19 mouse cellular contexts compared by ENCODE assay signal in the genomic region with DNA sequence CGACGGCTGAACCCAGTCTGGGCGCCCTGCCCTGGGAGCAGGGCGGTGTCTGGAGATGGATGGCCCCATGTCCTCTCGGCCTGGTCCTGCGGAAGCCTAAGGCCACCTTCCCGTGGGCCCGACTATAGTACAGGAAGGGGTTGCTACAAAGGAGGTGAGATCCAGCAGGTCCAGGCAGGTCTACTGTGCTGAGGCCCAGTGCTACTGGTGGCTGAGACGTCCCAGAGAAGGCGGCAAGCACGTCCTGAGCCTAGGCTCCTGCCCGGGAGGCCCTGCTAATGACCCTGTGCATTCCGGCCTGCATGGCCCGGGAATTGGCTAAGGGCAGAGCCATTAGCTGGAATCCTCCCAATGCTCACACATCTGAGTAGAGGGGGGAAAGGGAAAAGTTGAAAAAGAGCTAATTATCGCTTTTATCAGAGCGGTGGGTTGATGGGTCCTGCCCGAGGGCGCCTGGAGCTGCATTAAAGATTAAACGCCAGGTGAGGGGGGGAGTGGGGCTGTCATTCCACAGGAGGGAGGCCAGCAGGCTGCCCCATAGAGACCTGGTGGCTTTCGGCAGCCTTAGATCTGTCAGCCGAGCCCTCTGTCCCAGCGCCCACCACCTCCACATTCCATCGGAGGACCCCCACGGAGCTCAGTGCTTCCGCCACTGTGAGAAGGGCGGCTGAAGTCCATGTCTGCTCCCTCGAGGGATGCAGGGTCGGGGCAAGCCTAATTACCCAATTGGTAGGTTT. TPM values are rescaled to one million over a fixed set of nuclear protein-coding genes. Genes with fewer than 3 reads are reported as not detected.
A peak's percentile ranks its signal among the peaks of the same experiment; 100 is the strongest.
DNase-seq lines count a peak whose midpoint lies in the region; ATAC-seq lines count a peak whose summit lies in the region.
"Had no signal": no experiment of that assay in that cellular context is flagged by ENCODE, and none has a peak within 500 bp of the region (broad histone marks: within the 10 kb centered on the region; RNA-seq: fewer than 3 reads in every experiment).

No protein-coding gene starts in this region.

- H3K36me3 ChIP-seq in embryonic facial prominence, embryonic 12.5 days = no peaks in the 10 kb centered on the region
- H3K36me3 ChIP-seq in kidney, embryonic 14.5 days (ENCODE audit: control insufficient read depth, insufficient read depth, low read length) = no peaks in the 10 kb centered on the region
- H3K36me3 ChIP-seq: forebrain, embryonic 10.5 days; G1E; midbrain, embryonic 10.5 days had no signal

- no peak overlapping the region for H3K4me2 ChIP-seq in embryonic facial prominence, embryonic 12.5 days (replicated peaks)
- H3K4me2 ChIP-seq in kidney, embryonic 14.5 days (replicated peaks; ENCODE audit: low read depth, low read length) = no peak overlapping the region; the same call in 1 of the 2 replicates

- H3K9ac ChIP-seq in embryonic facial prominence, embryonic 12.5 days = no peak overlapping the region
- H3K9ac ChIP-seq in kidney, embryonic 14.5 days (ENCODE audit: low read depth, low read length) = no peak overlapping the region
- H3K9ac ChIP-seq: liver, postnatal 0 days had no signal

- H3K27ac ChIP-seq in embryonic facial prominence, embryonic 12.5 days = no peak overlapping the region
- H3K27ac ChIP-seq in kidney, embryonic 14.5 days (ENCODE audit: low read depth, low read length) = peak overlapping the region; percentile 24; the same call in 1 of the 2 replicates
- H3K27ac ChIP-seq: forebrain, embryonic 10.5 days; midbrain, embryonic 10.5 days had no signal

- no peaks in the 10 kb centered on the region for H3K9me3 ChIP-seq in embryonic facial prominence, embryonic 12.5 days
- H3K9me3 ChIP-seq in kidney, embryonic 14.5 days (ENCODE audit: control insufficient read depth, low read length) = no peaks in the 10 kb centered on the region
- H3K9me3 ChIP-seq: forebrain, embryonic 10.5 days; G1E; midbrain, embryonic 10.5 days had no signal

- DNase-seq in adrenal gland, adult 2 months = peak; percentile 16
- DNase-seq in adrenal gland, postnatal 14 days = no peak
- DNase-seq in kidney, postnatal 36 days = peak; percentile 47 to 58
- no peak for DNase-seq in gastrocnemius, adult 18-20 months (ENCODE audit: low spot score)
- no peak for DNase-seq in urinary bladder, postnatal 36 days (ENCODE audit: low spot score in 2 of 2)
- DNase-seq: cerebellum, adult 18-20 months; heart, adult 18-20 months; heart, postnatal 36 days; left cerebral cortex, postnatal 4 days; liver, postnatal 0 days; lung, postnatal 4 days had no signal

- no peak overlapping the region for H3K4me3 ChIP-seq in embryonic facial prominence, embryonic 12.5 days
- no peak overlapping the region for H3K4me3 ChIP-seq in kidney, embryonic 14.5 days (ENCODE audit: low read length)
- H3K4me3 ChIP-seq: forebrain, embryonic 10.5 days; midbrain, embryonic 10.5 days had no signal

- peaks cover 16% of the 10 kb centered on the region; the same call in 1 of the 2 replicates for H3K4me1 ChIP-seq in embryonic facial prominence, embryonic 12.5 days
- 0 out of 2 replicates have a peak, but pooled peaks cover 4% of the 10 kb centered on the region for H3K4me1 ChIP-seq in kidney, embryonic 14.5 days (ENCODE audit: control insufficient read depth, insufficient read depth, low read length)

- 39% methylated on average over 28 of the region's 28 CpGs for WGBS in embryonic facial prominence, embryonic 12.5 days
- 31% methylated on average over 28 of the region's 28 CpGs for WGBS in kidney, embryonic 14.5 days

- H3K27me3 ChIP-seq in embryonic facial prominence, embryonic 12.5 days = 0 out of 2 replicates have a peak, but pooled peaks cover 5% of the 10 kb centered on the region
- no peaks in the 10 kb centered on the region for H3K27me3 ChIP-seq in kidney, embryonic 14.5 days (ENCODE audit: control insufficient read depth, insufficient read depth, low read length)

- ATAC-seq in embryonic facial prominence, embryonic 12.5 days (ENCODE audit: insufficient number of reproducible peaks, insufficient read depth, low FRiP score, low TSS enrichment) = 0 out of 2 replicates have a peak, but pooled peaks have one; percentile 28
- ATAC-seq in kidney, embryonic 14.5 days (ENCODE audit: low FRiP score, low TSS enrichment) = peak; percentile 84
- ATAC-seq in megakaryocyte progenitor cell, adult 5-6 weeks (replicated peaks; ENCODE audit: poor library complexity) = no peak
- ATAC-seq: hindbrain, embryonic 16.5 days; intestine, postnatal 0 days; liver, postnatal 0 days had no signal

RNA-seq across cellular contexts. Expression of a gene that starts 14.3 kb away (rescaled TPM):
- 100 to 1,000 TPM in 1 of 2 experiments, 10 to 100 TPM in 1; 82.7 to 101 TPM for total RNA-seq in adrenal gland, adult 2 months (2021)
- polyA plus RNA-seq in adrenal gland, adult 2 months (2012; rRNA removed) = 56.3 and 76.7 TPM in 2 replicates
- total RNA-seq in adrenal gland, postnatal 14 days (2021) = 72.3 and 74.8 TPM in 2 replicates
- polyA plus RNA-seq in embryonic facial prominence, embryonic 12.5 days (2016; fragmentation: Nextera tagmentation; extraction: Ambion mirVana) = 92.5 and 98.1 TPM in 2 replicates
- polyA plus RNA-seq in kidney, embryonic 14.5 days (2014; fragmentation: Nextera tagmentation; extraction: Ambion mirVana) = 46.7 and 82.7 TPM in 2 replicates
- 10 to 100 TPM; 39.2 to 42.6 TPM for total RNA-seq in gastrocnemius, adult 18-20 months (2021)
- total RNA-seq in megakaryocyte progenitor cell, adult 5-6 weeks (2015) = 42.3 and 48.3 TPM in 2 replicates
- total RNA-seq in megakaryocyte progenitor cell, adult 5-6 weeks (2017) = 42.2 and 44.1 TPM in 2 replicates

RNA-seq across cellular contexts. Expression of a gene that starts 37.6 kb away (rescaled TPM):
- under 1 TPM; 0.09 to 0.45 TPM for total RNA-seq in adrenal gland, adult 2 months (2021)
- polyA plus RNA-seq in adrenal gland, adult 2 months (2012; rRNA removed) = 0.40 and 0.47 TPM in 2 replicates
- total RNA-seq in adrenal gland, postnatal 14 days (2021) = 0.22 and 0.23 TPM in 2 replicates
- polyA plus RNA-seq in embryonic facial prominence, embryonic 12.5 days (2016; fragmentation: Nextera tagmentation; extraction: Ambion mirVana) = 3.5 and 4.3 TPM in 2 replicates
- polyA plus RNA-seq in kidney, embryonic 14.5 days (2014; fragmentation: Nextera tagmentation; extraction: Ambion mirVana) = 4.9 and 8.4 TPM in 2 replicates
- under 1 TPM in 1 of 2 experiments, not detected in 1; 0.07 TPM for total RNA-seq in gastrocnemius, adult 18-20 months (2021)
- not detected in 2 replicates for total RNA-seq in megakaryocyte progenitor cell, adult 5-6 weeks (2015)
- total RNA-seq in megakaryocyte progenitor cell, adult 5-6 weeks (2017) = not detected in 2 replicates
- total RNA-seq: left cerebral cortex, postnatal 4 days had no signal
- polyA plus RNA-seq: G1E had no signal

Comparison
In these comparisons a context has a peak if more than half of its experiments do, and no peak if none do; other contexts are left out.
1. DNase-seq: peak in adrenal gland, adult 2 months (single experiment) and kidney, postnatal 36 days (2 of 2); none in adrenal gland, postnatal 14 days (single experiment), gastrocnemius, adult 18-20 months (single experiment) and urinary bladder, postnatal 36 days (0 of 2).